ENCODE assay signal across 8 mouse cellular contexts in the genomic region with DNA sequence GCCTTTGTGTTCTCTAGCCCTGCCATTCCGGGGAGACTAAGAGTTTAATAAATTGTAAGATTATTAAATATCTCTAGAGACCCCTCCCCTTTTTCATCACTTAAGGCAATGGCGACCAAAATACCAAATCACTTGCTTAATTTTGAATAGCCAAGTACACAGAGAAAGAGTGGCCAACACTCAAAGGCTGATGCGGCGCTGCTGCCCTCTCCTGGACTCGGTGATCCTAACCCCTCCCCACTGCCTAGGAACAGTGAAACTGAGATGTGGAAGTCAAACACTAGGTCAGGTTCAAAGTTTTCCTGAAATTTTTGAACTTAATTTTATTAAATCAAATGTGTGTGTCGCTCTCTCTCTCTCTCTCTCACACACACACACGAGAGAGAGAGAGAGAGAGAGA.
DNase-seq lines count a peak whose midpoint lies in the region; ATAC-seq and TF ChIP-seq lines count a peak whose summit lies in the region.

No protein-coding gene starts in this region.

- no peak overlapping the region for H3K4me3 ChIP-seq in gastrocnemius, adult 2 months
- no peak overlapping the region for H3K4me3 ChIP-seq in liver, adult 2 months (ENCODE audit: insufficient read depth, low read depth, low read length)
- no peak overlapping the region for H3K4me3 ChIP-seq in neural tube, embryonic 13.5 days

- no peak overlapping the region for H3K27ac ChIP-seq in gastrocnemius, adult 2 months
- H3K27ac ChIP-seq in liver, adult 2 months (replicated peaks; ENCODE audit: insufficient read depth, low read depth, low read length), result no peak overlapping the region
- no peak overlapping the region for H3K27ac ChIP-seq in neural tube, embryonic 13.5 days (replicated peaks)

- TF ChIP-seq POLR2A in liver, adult 2 months (IDR thresholded peaks at IDR 0.05; ENCODE audit: extremely low read depth, insufficient read depth, low read length), result no peak

- TF ChIP-seq CTCF in gastrocnemius, adult 2 months (IDR thresholded peaks at IDR 0.05), result peak; percentile 83
- peak; percentile 83 for TF ChIP-seq CTCF in liver, adult 2 months (IDR thresholded peaks at IDR 0.05; ENCODE audit: low read depth, low read length)

- H3K9ac ChIP-seq in liver, adult 2 months (ENCODE audit: low read depth, low read length), result no peak overlapping the region
- H3K9ac ChIP-seq in neural tube, embryonic 13.5 days, result no peak overlapping the region

- H3K79me2 ChIP-seq in liver, adult 2 months (ENCODE audit: control insufficient read depth, insufficient read depth, low read length), result no peaks in the 10 kb centered on the region; the same call in 1 of the 2 replicates

- 41% methylated on average over 6 of the region's 7 CpGs for WGBS in liver, adult 2 months
- 25% methylated on average over 6 of the region's 7 CpGs for WGBS in neural tube, embryonic 13.5 days

- no peaks in the 10 kb centered on the region for H3K9me3 ChIP-seq in neural tube, embryonic 13.5 days

- peak; percentile 27 for DNase-seq in right cerebral cortex, adult 18-20 months
- no peak for DNase-seq in right cerebral cortex, postnatal 25 days
- DNase-seq in cerebellum, postnatal 25 days, result peak; percentile 50 to 73
- DNase-seq in gastrocnemius, adult 2 months, result peak; percentile 71
- DNase-seq in kidney, adult 11 months, result peak; percentile 35
- peak; percentile 14 for DNase-seq in liver, adult 2 months (ENCODE audit: extremely low read depth, low read depth, low spot score)
- DNase-seq in thymus, postnatal 25 days, result peak; percentile 62

- no peaks in the 10 kb centered on the region for H3K36me3 ChIP-seq in liver, adult 2 months (ENCODE audit: control insufficient read depth, insufficient read depth, low read length)
- H3K36me3 ChIP-seq in neural tube, embryonic 13.5 days, result no peaks in the 10 kb centered on the region

- H3K27me3 ChIP-seq in liver, adult 2 months (ENCODE audit: control insufficient read depth, insufficient read depth, low read length), result no peaks in the 10 kb centered on the region
- H3K27me3 ChIP-seq in neural tube, embryonic 13.5 days, result no peaks in the 10 kb centered on the region

- peak; percentile 86; the same call in 1 of the 2 replicates for ATAC-seq in neural tube, embryonic 13.5 days (ENCODE audit: low read depth)

- intact Hi-C loops in gastrocnemius, adult 2 months (cut with DNase I), result loop anchor here (1.0 to 5.0 kb wide), 2 partner anchors 228 to 647 kb away; no protein-coding TSS in a partner anchor

- no peaks in the 10 kb centered on the region; the same call in 1 of the 2 replicates for H3K4me1 ChIP-seq in liver, adult 2 months (ENCODE audit: control insufficient read depth, insufficient read depth, low read length)
- peaks cover 17% of the 10 kb centered on the region for H3K4me1 ChIP-seq in neural tube, embryonic 13.5 days (replicated peaks)

- H3K4me2 ChIP-seq in neural tube, embryonic 13.5 days, result no peak overlapping the region
